Mouse (Mus musculus) kidney, postnatal 0 days (tissue): ENCODE results near the gene F11r. TPM values are rescaled to one million over a fixed set of nuclear protein-coding genes. Genes with fewer than 3 reads are reported as not detected.
"Not testable (repeated sequence)": the region's sequence is repeated elsewhere in the genome, so short reads cannot be mapped to it uniquely, and the experiment has no call there.

Source experiments
- ATAC-seq: fragments of 200-750 bp; cut with Nextera tagmentation; replicated peaks from 2 replicates; pipeline ENCODE4 v1.8.0; 2017; ENCODE audit warnings: low read depth, moderate number of reproducible peaks, moderate TSS enrichment, moderate library complexity; ENCODE audit not compliant: low FRiP score
- DNase-seq: peaks from one replicate; pipeline ENCODE4 v3.0.0-alpha.2; 2016; ENCODE audit warnings: low spot score
- H3K27ac ChIP-seq: fragments of 300-500 bp; sonication (generic); 2 replicates; pipeline ENCODE4 v1.5.1; 2014; ENCODE audit warnings: mild to moderate bottlenecking
- H3K27me3 ChIP-seq: fragments of 300-500 bp; sonication (generic); 2 replicates; pipeline ENCODE4 v1.6.1; 2014; ENCODE audit warnings: low read length, mixed read lengths; ENCODE audit not compliant: insufficient read depth
- H3K36me3 ChIP-seq: fragments of 300-500 bp; sonication (generic); 2 replicates; pipeline ENCODE4 v1.6.1; 2014; ENCODE audit warnings: low read length, mixed read lengths; ENCODE audit not compliant: insufficient read depth
- H3K4me1 ChIP-seq: fragments of 300-500 bp; sonication (generic); replicated peaks from 2 replicates; pipeline ENCODE4 v1.6.1; 2014; ENCODE audit warnings: antibody characterized with exemption, low read length, mixed read lengths; ENCODE audit not compliant: insufficient read depth
- H3K4me2 ChIP-seq: fragments of 300-500 bp; sonication (generic); 2 replicates; pipeline ENCODE4 v1.6.1; 2014; ENCODE audit warnings: mild to moderate bottlenecking, low read length, moderate library complexity, mixed read lengths
- H3K4me3 ChIP-seq: fragments of 300-500 bp; sonication (generic); replicated peaks from 2 replicates; pipeline ENCODE4 v1.5.1; 2014; ENCODE audit warnings: low read depth, low read length
- H3K9ac ChIP-seq: fragments of 300-500 bp; sonication (generic); 2 replicates; pipeline ENCODE4 v1.6.1; 2014; ENCODE audit warnings: low read depth, low read length
- H3K9me3 ChIP-seq: fragments of 300-500 bp; sonication (generic); replicated peaks from 2 replicates; pipeline ENCODE4 v1.6.1; 2016; ENCODE audit warnings: low read length, inconsistent platforms, mixed read lengths
- CTCF ChIP-seq: IDR thresholded peaks from 2 replicates; pipeline ENCODE4 v1.5.1; 2016; ENCODE audit warnings: antibody characterized with exemption, low read depth, mild to moderate bottlenecking, moderate library complexity
- WGBS: fragments of 180-500 bp; shearing (Covaris S2); extraction: QIAGEN DNeasy Blood & Tissue Kit; methylation state at CpG from one replicate; pipeline ENCODE4 v1.1.7; 2014; 5-methylcytosine and 5-hydroxymethylcytosine counted together
- polyA plus RNA-seq: library from polyadenylated mRNA; unstranded; fragments of >200 nt; fragmentation: Nextera tagmentation; extraction: Ambion mirVana; gene quantifications from 2 replicates; pipeline ENCODE4 v1.2.1, GENCODE M21; 2015

Gene F11r
- polyA plus RNA-seq, 1 experiment from 2014 or later, result 93.0 TPM

DNA sequence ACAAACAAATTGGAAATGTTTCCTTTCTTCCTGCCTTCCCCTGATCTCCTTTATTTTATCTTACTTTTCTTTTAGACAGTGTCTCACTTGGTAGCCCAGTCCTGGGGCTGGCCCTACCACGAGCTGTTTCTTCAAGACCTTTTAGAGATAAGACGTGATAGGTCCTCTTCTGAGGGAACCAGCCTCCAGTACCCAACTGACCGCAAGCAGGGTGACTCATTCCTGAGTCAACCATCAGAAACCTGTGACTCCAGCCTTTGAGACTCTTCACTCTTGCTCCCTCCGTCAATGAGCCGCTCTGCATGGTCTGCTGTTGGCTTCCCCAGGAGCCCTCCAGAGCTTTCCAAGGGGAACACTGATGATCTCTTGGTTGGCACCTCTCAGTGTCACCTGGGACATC lies 33.6 kb downstream of the F11r start:
- H3K36me3 ChIP-seq, result no peaks in the 10 kb centered on the region
- TF ChIP-seq CTCF, result no peak
- DNase-seq, result no peak
- no peak overlapping the region for H3K4me2 ChIP-seq
- no peak overlapping the region for H3K9ac ChIP-seq
- no peaks in the 10 kb centered on the region for H3K9me3 ChIP-seq
- H3K27ac ChIP-seq, result no peak overlapping the region
- WGBS, result 86% methylated on average over 5 of the region's 5 CpGs
- no peak for ATAC-seq
- no peaks in the 10 kb centered on the region for H3K4me1 ChIP-seq
- no peak overlapping the region for H3K4me3 ChIP-seq
- no peaks in the 10 kb centered on the region for H3K27me3 ChIP-seq

DNA sequence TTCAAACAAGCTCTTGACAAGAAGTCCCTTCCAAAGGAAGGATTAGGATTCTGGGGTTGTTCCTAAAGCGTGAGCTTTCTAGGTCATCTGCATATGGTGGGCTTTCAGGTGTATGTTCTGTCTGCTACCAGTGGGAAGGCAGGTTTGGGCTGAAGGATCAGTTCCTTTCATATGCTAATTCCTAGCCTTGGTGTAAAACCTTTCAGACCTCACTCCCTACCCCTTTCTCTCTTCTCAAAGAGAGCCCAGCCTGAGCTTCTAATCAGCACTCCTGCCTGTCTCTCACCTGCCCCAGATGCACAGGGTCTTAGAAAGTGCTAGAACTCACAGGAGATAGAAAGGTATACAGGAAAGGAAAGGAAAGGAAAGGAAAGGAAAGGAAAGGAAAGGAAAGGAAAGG lies 34.1 kb downstream of the F11r start:
- Histone ChIP-seq H3K27ac (no peak overlapping the region), H3K27me3 (no peaks in the 10 kb centered on the region), H3K9ac (no peak overlapping the region), H3K36me3 (no peaks in the 10 kb centered on the region), H3K4me2 (no peak overlapping the region), H3K4me1 (no peaks in the 10 kb centered on the region), H3K9me3 (no peaks in the 10 kb centered on the region), H3K4me3 (no peak overlapping the region)
- DNase-seq, result no peak
- WGBS, result 65% methylated on average over 1 of the region's 1 CpGs
- TF ChIP-seq CTCF, result no peak
- ATAC-seq, result no peak

DNA sequence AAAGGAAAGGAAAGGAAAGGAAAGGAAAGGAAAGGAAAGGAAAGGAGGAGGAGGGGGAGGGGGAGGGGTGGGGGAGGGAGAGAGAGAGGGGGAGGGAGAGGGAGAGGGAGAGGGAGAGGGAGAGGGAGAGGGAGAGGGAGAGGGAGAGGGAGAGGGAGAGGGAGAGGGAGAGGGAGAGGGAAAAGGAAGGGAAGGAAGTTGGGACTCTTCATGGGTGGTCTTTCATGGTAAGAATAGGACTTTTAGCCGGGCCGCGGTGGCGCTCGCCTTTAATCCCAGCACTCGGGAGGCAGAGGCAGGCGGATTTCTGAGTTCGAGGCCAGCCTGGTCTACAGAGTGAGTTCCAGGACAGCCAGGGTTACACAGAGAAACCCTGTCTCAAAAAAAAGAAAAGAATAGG lies 34.6 kb downstream of the F11r start:
- ATAC-seq, H3K9ac ChIP-seq, H3K27me3 ChIP-seq, H3K4me2 ChIP-seq, H3K36me3 ChIP-seq, H3K27ac ChIP-seq, H3K9me3 ChIP-seq, DNase-seq, H3K4me3 ChIP-seq, H3K4me1 ChIP-seq: not testable (repeated sequence)
- WGBS, result 85% methylated on average over 8 of the region's 8 CpGs

DNA sequence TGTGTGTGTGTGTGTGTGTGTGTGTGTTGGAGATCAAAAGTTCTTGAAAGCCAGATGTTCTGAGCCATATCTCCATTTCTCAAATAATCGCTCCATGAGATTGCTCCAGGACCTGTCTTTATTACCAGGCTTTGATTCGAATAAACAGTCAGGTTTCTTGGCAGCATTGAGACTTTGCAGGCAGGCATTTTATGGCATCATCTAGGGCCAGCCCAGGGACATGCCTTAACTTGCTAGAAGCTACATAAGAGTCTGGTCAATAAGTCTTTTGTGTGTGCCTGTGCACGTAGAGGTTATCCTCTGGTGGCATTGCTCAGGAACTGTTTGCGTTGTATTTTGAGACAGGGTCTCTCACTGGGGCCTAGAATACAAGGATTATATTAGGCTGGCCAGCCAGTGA lies 36.2 kb downstream of the F11r start:
- DNase-seq (no peak), ATAC-seq (no peak)
- 80% methylated on average over 4 of the region's 4 CpGs for WGBS
- Histone ChIP-seq H3K4me2 (no peak overlapping the region), H3K9ac (no peak overlapping the region), H3K4me1 (no peaks in the 10 kb centered on the region), H3K9me3 (no peaks in the 10 kb centered on the region), H3K4me3 (no peak overlapping the region), H3K27ac (no peak overlapping the region), H3K36me3 (no peaks in the 10 kb centered on the region), H3K27me3 (no peaks in the 10 kb centered on the region)
- no peak for TF ChIP-seq CTCF

DNA sequence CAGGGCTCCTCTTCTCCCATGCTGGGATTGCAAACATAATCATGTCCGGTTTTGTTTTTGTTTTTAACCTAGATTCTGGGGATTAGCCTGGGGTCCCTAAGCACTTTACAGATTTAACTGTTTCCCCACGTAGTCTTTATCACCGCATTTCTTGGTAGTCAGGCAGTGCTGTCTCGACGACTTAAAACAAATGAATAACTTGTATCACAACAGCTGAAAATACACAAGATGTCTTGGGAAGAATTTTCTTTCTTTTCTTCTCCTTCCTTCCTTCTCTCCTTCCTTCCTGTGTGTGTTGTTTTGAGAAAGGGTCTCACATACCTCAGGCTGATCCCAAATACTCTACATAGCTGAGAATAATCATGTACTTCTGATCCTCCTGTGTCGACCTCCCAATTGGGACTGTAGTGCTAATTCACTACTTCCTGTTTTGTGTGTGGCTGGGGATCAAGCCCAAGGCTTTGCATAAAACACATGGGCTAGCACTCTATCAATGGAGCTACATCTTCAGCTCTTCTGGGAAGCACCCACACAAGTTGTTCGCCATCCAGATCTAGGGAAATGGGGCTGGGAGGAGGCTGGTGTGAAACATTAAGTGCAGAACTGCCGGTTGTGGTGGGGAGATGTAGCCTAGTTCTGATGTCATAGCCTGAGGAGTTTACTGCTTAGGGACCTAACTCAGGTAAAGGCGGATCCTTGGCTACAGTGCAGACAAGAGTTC lies 36.7 kb downstream of the F11r start:
- 65% methylated on average over 9 of the region's 9 CpGs for WGBS
- Histone ChIP-seq H3K4me1 (no peaks in the 10 kb centered on the region), H3K36me3 (no peaks in the 10 kb centered on the region), H3K27me3 (no peaks in the 10 kb centered on the region), H3K4me2 (no peak overlapping the region), H3K4me3 (no peak overlapping the region), H3K9me3 (no peaks in the 10 kb centered on the region), H3K27ac (no peak overlapping the region), H3K9ac (no peak overlapping the region)
- no peak for TF ChIP-seq CTCF
- no peak for DNase-seq
- ATAC-seq, result no peak

DNA sequence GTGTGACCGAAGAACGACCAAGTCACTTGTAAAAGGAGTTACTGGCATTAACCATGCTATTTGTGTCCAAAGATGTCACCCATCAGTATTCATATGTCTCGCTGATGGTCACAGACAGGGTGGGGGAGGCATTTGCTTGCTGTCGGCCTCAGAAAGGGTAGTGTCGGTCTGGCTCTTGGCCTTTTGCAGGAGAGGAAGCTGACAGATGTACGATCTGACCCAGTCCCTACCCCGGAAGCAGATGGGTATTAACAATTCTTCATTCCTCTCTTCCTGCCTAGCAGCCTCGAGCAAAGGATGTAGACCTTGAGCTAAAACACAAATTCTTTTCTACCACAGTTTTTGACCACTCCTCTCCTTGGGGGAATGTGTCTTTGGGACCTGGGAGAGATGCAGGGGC lies 39.8 kb downstream of the F11r start:
- no peaks in the 10 kb centered on the region for H3K9me3 ChIP-seq
- no peak overlapping the region for H3K27ac ChIP-seq
- DNase-seq (no peak), ATAC-seq (no peak)
- no peaks in the 10 kb centered on the region for H3K4me1 ChIP-seq
- no peak overlapping the region for H3K4me2 ChIP-seq
- no peaks in the 10 kb centered on the region for H3K27me3 ChIP-seq
- no peak overlapping the region for H3K4me3 ChIP-seq
- WGBS, result 53% methylated on average over 8 of the region's 8 CpGs
- H3K36me3 ChIP-seq, result no peaks in the 10 kb centered on the region
- no peak for TF ChIP-seq CTCF
- H3K9ac ChIP-seq, result no peak overlapping the region
